Mouse (Mus musculus) limb, embryonic 14.5 days (tissue): ENCODE measurements around the gene Tat. TPM values are rescaled to one million over a fixed set of nuclear protein-coding genes. Genes with fewer than 3 reads are reported as not detected.

ENCODE experiments used
- ATAC-seq: fragments of 200-750 bp; cut with Nextera tagmentation; 2 replicates; pipeline ENCODE4 v1.8.0; 2017; ENCODE audit warnings: low read depth, moderate number of reproducible peaks, moderate TSS enrichment; ENCODE audit not compliant: low FRiP score
- DNase-seq: peaks from one replicate; pipeline ENCODE4 v3.0.0-alpha.2; 2015; ENCODE audit warnings: low spot score
- H3K27ac ChIP-seq: fragments of 300-500 bp; sonication (generic); replicated peaks from 2 replicates; pipeline ENCODE4 v1.5.1; 2014; ENCODE audit warnings: low read depth, mild to moderate bottlenecking, low read length, moderate library complexity, mixed read lengths
- H3K27me3 ChIP-seq: fragments of 300-500 bp; sonication (generic); 2 replicates; pipeline ENCODE4 v1.6.1; 2014; ENCODE audit warnings: low read length, mixed read lengths; ENCODE audit not compliant: control insufficient read depth, insufficient read depth
- H3K36me3 ChIP-seq: fragments of 300-500 bp; sonication (generic); 2 replicates; pipeline ENCODE4 v1.6.1; 2014; ENCODE audit warnings: mild to moderate bottlenecking, low read length, moderate library complexity, mixed read lengths; ENCODE audit not compliant: control insufficient read depth, insufficient read depth
- H3K4me1 ChIP-seq: fragments of 300-500 bp; sonication (generic); 2 replicates; pipeline ENCODE4 v1.6.1; 2014; ENCODE audit warnings: antibody characterized with exemption, low read length, mixed read lengths; ENCODE audit not compliant: control insufficient read depth, insufficient read depth
- H3K4me2 ChIP-seq: fragments of 300-500 bp; sonication (generic); replicated peaks from 2 replicates; pipeline ENCODE4 v1.6.1; 2014; ENCODE audit warnings: low read depth, mild to moderate bottlenecking, low read length, moderate library complexity; ENCODE audit not compliant: severe bottlenecking
- H3K4me3 ChIP-seq: fragments of 300-500 bp; sonication (generic); replicated peaks from 2 replicates; pipeline ENCODE4 v1.5.1; 2014; ENCODE audit warnings: low read length
- H3K9ac ChIP-seq: fragments of 300-500 bp; sonication (generic); 2 replicates; pipeline ENCODE4 v1.6.1; 2014; ENCODE audit warnings: mild to moderate bottlenecking, low read depth, low read length, moderate library complexity; ENCODE audit not compliant: severe bottlenecking
- H3K9me3 ChIP-seq: fragments of 300-500 bp; sonication (generic); 2 replicates; pipeline ENCODE4 v1.6.1; 2016; ENCODE audit warnings: low read length; ENCODE audit not compliant: control insufficient read depth
- POLR2A ChIP-seq: fragments of 200-500 bp; IDR thresholded peaks from 2 replicates; pipeline ENCODE4 v1.8.0; 2012; ENCODE audit warnings: inconsistent platforms, mild to moderate bottlenecking, moderate library complexity, borderline replicate concordance; ENCODE audit not compliant: insufficient read depth, insufficient read length; ENCODE audit errors: extremely low read depth
- WGBS: fragments of 180-500 bp; shearing (Covaris S2); extraction: QIAGEN DNeasy Blood & Tissue Kit; methylation state at CpG from one replicate; pipeline ENCODE4 v1.1.7; 2014; 5-methylcytosine and 5-hydroxymethylcytosine counted together
- polyA plus RNA-seq, 2 experiments: library from polyadenylated mRNA; depleted of rRNA in 1 of 2; stranded (reverse) in 1 of 2; unstranded in 1 of 2; fragments of >200 nt; fragmentation: Nextera tagmentation in 1 of 2; extraction: Ambion mirVana in 1 of 2; gene quantifications; 2 replicates each; pipeline versions ENCODE4 v1.2.1 to v1.2.3; 2012 to 2014

The Tat gene
- polyA plus RNA-seq, 2 experiments: 0.09 TPM; not detected in 1

DNA sequence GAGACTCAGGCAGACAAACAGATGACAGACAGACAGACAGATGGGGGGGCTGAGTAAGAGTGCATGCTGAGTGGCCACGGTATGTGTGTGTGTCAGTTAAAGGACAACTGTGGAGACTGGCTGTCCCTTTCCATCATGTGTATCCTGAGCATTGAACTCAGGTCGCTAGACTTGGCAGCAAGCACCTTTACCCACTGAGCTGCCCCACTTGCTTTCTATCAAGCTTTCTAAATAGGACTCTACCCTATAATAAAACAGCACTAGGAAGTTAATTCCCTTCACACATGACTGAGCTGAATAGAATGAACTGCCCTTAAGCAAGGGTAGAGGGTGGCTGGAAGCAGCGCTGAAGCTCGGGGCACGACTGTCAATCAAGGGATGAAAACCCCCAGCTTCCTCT, 1.9 kb downstream of the Tat start:
- ATAC-seq (no peak), DNase-seq (no peak)
- H3K9ac ChIP-seq: no peak overlapping the region
- no peaks in the 10 kb centered on the region for H3K4me1 ChIP-seq
- no peak overlapping the region for H3K4me3 ChIP-seq
- TF ChIP-seq POLR2A: no peak
- WGBS: 79% methylated on average over 5 of the region's 5 CpGs
- H3K9me3 ChIP-seq: no peaks in the 10 kb centered on the region
- no peaks in the 10 kb centered on the region for H3K36me3 ChIP-seq
- H3K27ac ChIP-seq: no peak overlapping the region
- no peak overlapping the region for H3K4me2 ChIP-seq
- no peaks in the 10 kb centered on the region for H3K27me3 ChIP-seq

DNA sequence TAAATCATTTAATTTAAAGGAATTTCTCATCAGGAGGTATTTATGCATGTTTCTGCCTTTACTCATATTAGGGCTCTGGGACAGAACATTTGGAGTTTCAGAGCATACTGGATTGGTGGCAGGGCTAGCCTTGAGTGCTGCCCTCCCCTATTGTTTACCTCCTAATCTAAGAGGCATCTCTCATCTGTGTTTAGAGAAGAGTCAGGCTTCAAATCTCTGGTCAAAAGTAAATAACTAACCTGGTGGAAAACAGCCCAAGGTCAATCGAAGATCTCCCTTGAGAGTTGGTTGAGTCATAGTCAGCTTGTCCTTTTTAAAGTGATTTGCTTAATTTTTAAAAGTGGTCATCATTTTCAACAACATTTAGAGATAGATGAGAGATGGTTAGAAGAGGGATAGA, 2.7 kb downstream of the Tat start:
- ATAC-seq: no peak

DNA sequence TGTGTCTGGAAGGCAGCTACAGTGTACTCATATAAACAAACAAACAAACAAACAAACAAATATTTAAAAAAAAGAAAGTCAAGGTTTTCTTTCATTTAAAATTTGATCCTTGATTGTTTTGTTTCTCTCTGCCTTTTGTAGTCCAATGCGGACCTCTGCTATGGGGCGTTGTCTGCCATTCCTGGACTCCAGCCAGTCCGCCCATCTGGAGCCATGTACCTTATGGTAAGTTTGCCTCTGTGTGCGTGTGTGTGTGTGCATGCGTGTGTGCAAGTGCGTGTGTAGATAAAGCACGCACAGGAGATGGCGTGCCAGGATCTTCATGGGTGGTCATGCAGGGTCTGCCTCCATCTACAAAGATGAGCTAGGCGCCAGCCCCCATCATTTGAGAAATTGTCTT, 7.1 kb downstream of the Tat start:
- Histone ChIP-seq H3K4me1 (no peaks in the 10 kb centered on the region), H3K9ac (no peak overlapping the region), H3K4me2 (no peak overlapping the region), H3K27me3 (no peaks in the 10 kb centered on the region), H3K4me3 (no peak overlapping the region), H3K27ac (no peak overlapping the region), H3K9me3 (no peaks in the 10 kb centered on the region), H3K36me3 (no peaks in the 10 kb centered on the region)
- ATAC-seq (no peak), DNase-seq (no peak)
- WGBS: 83% methylated on average over 9 of the region's 9 CpGs
- TF ChIP-seq POLR2A: no peak

More for the DNA sequence above, 2.7 kb downstream of the Tat start:
- Histone ChIP-seq H3K4me3 (no peak overlapping the region), H3K9me3 (no peaks in the 10 kb centered on the region), H3K4me1 (no peaks in the 10 kb centered on the region), H3K27ac (no peak overlapping the region), H3K36me3 (no peaks in the 10 kb centered on the region), H3K27me3 (no peaks in the 10 kb centered on the region), H3K4me2 (no peak overlapping the region), H3K9ac (no peak overlapping the region)
- TF ChIP-seq POLR2A: no peak
- 71% methylated on average over 1 of the region's 1 CpGs for WGBS
- no peak for DNase-seq

DNA sequence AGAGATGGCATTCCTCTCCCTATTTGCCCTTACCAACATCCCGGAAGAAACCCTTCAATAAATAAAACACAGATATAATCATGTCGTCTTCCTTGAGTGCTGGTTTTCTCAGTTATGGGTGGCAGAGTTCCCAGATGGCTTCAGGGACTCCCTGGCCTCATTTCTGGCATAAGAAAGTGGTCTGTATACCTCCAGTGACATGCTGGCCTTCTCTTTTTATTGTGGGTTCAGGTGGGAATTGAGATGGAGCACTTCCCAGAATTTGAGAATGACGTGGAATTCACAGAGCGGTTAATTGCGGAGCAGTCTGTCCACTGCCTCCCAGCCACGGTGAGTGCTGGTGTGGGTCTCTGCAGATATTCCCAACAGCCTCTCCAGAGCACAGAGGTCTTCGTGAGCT, 7.8 kb downstream of the Tat start:
- H3K9me3 ChIP-seq: no peaks in the 10 kb centered on the region
- DNase-seq (no peak), ATAC-seq (no peak)
- 65% methylated on average over 7 of the region's 7 CpGs for WGBS
- H3K27ac ChIP-seq: no peak overlapping the region
- no peak for TF ChIP-seq POLR2A
- H3K36me3 ChIP-seq: no peaks in the 10 kb centered on the region
- H3K27me3 ChIP-seq: no peaks in the 10 kb centered on the region
- no peak overlapping the region for H3K4me2 ChIP-seq
- no peak overlapping the region for H3K4me3 ChIP-seq
- H3K4me1 ChIP-seq: no peaks in the 10 kb centered on the region
- H3K9ac ChIP-seq: no peak overlapping the region

DNA sequence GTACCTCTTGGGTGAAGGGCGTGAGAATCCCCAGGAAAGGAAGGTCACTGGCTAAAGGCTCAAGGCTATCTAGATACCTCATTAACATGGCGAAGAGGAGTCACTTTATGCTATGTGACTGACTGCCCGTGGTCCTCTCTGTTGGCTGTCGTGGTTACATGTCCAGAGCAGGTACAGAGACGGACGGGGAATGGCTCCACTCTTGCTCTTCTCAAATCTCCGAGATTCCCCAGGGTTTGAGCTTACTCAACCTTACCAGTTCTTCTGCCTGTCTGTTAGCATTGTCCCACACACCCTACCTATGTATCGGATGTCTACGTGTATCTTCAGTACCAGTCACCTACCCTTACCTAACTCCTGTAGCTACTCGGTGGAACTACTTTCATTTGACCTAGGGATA, 9.7 kb downstream of the Tat start:
- ATAC-seq: no peak
- Histone ChIP-seq H3K4me3 (no peak overlapping the region), H3K36me3 (no peaks in the 10 kb centered on the region), H3K4me1 (no peaks in the 10 kb centered on the region), H3K9me3 (no peaks in the 10 kb centered on the region), H3K27me3 (no peaks in the 10 kb centered on the region), H3K27ac (no peak overlapping the region), H3K4me2 (no peak overlapping the region), H3K9ac (no peak overlapping the region)
- no peak for DNase-seq
- WGBS: 85% methylated on average over 10 of the region's 10 CpGs
- TF ChIP-seq POLR2A: no peak

DNA sequence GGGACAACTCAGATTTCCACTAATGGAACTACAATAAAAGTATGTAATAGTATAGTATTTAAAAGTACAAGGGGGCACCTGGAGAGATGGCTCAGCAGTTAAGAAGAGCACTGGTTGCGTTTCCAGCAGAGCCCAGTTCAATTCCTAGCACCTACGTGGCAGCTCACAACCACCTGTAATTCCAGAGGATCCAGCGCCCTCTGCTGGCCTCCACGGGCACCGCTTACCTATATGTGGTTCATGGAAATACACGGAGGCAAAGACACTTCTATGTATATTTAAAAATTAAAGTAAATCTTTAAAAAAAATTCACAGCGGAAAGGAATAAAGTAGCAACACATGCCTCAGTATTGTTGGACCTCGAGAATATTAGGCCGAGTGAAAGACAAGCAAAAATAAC, 12.7 kb downstream of the Tat start:
- Histone ChIP-seq H3K9ac (no peak overlapping the region), H3K4me3 (no peak overlapping the region), H3K4me1 (no peaks in the 10 kb centered on the region), H3K4me2 (no peak overlapping the region), H3K27me3 (no peaks in the 10 kb centered on the region), H3K27ac (no peak overlapping the region), H3K9me3 (no peaks in the 10 kb centered on the region), H3K36me3 (no peaks in the 10 kb centered on the region)
- ATAC-seq (no peak), DNase-seq (no peak)
- 39% methylated on average over 9 of the region's 9 CpGs for WGBS
- TF ChIP-seq POLR2A: no peak
